Mouse (Mus musculus): Measurements from ENCODE around the gene Msh5. TPM values are rescaled to one million over a fixed set of nuclear protein-coding genes. Genes with fewer than 3 reads are reported as not detected.
"Not testable (repeated sequence)": the region's sequence is repeated elsewhere in the genome, so short reads cannot be mapped to it uniquely, and the experiment has no call there.

Msh5 gene
- polyA plus RNA-seq, 1 experiment, result 0.90 TPM

GRCm38 (mm10) chr17:35015296-35015695 is 31.2 kb downstream of the Msh5 start:
- H3K4me1 ChIP-seq (ENCODE audit: control insufficient read depth), result peaks cover 24% of the 10 kb centered on the region
- no peak overlapping the region for H3K4me3 ChIP-seq (replicated peaks)
- no peak for TF ChIP-seq TAL1 (IDR thresholded peaks at IDR 0.05; ENCODE audit: low read length)
- no peak for TF ChIP-seq GATA1 (IDR thresholded peaks at IDR 0.05; ENCODE audit: low read length)
- no peaks in the 10 kb centered on the region for H3K9me3 ChIP-seq (ENCODE audit: control insufficient read depth, low read length)
- H3K36me3 ChIP-seq (ENCODE audit: control insufficient read depth), result peaks cover 69% of the 10 kb centered on the region
- H3K27me3 ChIP-seq (ENCODE audit: control insufficient read depth), result no peaks in the 10 kb centered on the region

DNA sequence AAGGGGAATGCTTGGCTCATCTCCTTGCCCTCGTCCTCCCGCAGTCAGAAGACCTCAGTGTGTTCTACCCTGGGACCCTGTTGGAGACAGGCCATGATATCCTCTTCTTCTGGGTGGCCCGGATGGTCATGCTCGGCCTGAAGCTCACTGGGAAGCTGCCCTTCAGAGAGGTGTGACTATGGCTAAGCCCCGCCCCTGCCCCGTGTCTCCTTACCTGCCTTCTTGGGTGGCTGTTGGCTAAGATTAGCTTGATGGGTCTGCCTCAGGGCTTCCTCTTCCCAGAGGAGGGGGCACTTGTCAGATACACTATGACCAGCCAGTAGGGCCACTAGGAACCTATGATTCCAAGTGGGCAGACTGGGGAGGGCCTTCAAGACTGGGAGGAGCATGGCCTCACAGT is 33.3 kb downstream of the Msh5 start:
- no peaks in the 10 kb centered on the region for H3K9me3 ChIP-seq (ENCODE audit: control insufficient read depth, low read length)
- H3K36me3 ChIP-seq (ENCODE audit: control insufficient read depth), result peaks cover 88% of the 10 kb centered on the region
- H3K4me1 ChIP-seq (ENCODE audit: control insufficient read depth), result peaks cover 21% of the 10 kb centered on the region
- no peaks in the 10 kb centered on the region for H3K27me3 ChIP-seq (ENCODE audit: control insufficient read depth)
- TF ChIP-seq TAL1 (IDR thresholded peaks at IDR 0.05; ENCODE audit: low read length) (no peak), GATA1 (IDR thresholded peaks at IDR 0.05; ENCODE audit: low read length) (no peak)
- no peak overlapping the region for H3K4me3 ChIP-seq (replicated peaks)

GRCm38 (mm10) chr17:35012430-35012829 is 34.1 kb downstream of the Msh5 start:
- H3K36me3 ChIP-seq (ENCODE audit: control insufficient read depth), result peaks cover 96% of the 10 kb centered on the region
- H3K4me1 ChIP-seq (ENCODE audit: control insufficient read depth), result peaks cover 17% of the 10 kb centered on the region
- no peak overlapping the region for H3K4me3 ChIP-seq (replicated peaks)
- no peak for TF ChIP-seq GATA1 (IDR thresholded peaks at IDR 0.05; ENCODE audit: low read length)
- no peak for TF ChIP-seq TAL1 (IDR thresholded peaks at IDR 0.05; ENCODE audit: low read length)
- no peaks in the 10 kb centered on the region for H3K9me3 ChIP-seq (ENCODE audit: control insufficient read depth, low read length)
- no peaks in the 10 kb centered on the region for H3K27me3 ChIP-seq (ENCODE audit: control insufficient read depth)

- no peaks in the 10 kb centered on the region for H3K27me3 ChIP-seq (ENCODE audit: control insufficient read depth)
- no peaks in the 10 kb centered on the region for H3K9me3 ChIP-seq (ENCODE audit: control insufficient read depth, low read length)
- H3K36me3 ChIP-seq (ENCODE audit: control insufficient read depth), result peaks cover 97% of the 10 kb centered on the region
- no peak overlapping the region for H3K4me3 ChIP-seq (replicated peaks)
- TF ChIP-seq GATA1 (IDR thresholded peaks at IDR 0.05; ENCODE audit: low read length), result no peak
- no peak for TF ChIP-seq TAL1 (IDR thresholded peaks at IDR 0.05; ENCODE audit: low read length)
- peaks cover 9% of the 10 kb centered on the region for H3K4me1 ChIP-seq (ENCODE audit: control insufficient read depth)
These were observed 35.1 kb downstream of the Msh5 start for GRCm38 (mm10) chr17:35011440-35011839.

DNA sequence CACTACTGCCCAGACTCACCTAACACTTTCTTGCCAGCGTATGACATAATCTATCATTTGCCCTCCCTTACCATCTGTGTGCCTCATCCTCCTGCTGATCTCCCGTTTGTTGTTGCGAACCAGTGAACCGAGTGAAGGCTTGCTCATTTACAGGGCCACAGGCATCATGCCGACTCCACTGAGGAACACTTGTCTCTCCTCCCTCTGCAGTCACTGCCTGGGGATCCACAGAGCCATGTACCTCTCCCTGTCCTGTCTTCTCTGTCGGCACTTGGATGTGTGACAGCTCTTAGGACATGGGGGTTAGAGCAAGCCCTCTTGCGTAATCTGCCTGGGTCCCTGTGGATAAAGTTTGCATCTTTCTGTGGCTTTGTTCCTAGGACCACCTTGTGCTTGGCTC is 37.0 kb downstream of the Msh5 start:
- TF ChIP-seq GATA1 (IDR thresholded peaks at IDR 0.05; ENCODE audit: low read length) (no peak), TAL1 (IDR thresholded peaks at IDR 0.05; ENCODE audit: low read length) (no peak)
- Histone ChIP-seq H3K36me3 (ENCODE audit: control insufficient read depth) (peaks cover 95% of the 10 kb centered on the region), H3K4me3 (replicated peaks) (no peak overlapping the region), H3K4me1 (ENCODE audit: control insufficient read depth) (peaks cover 7% of the 10 kb centered on the region), H3K27me3 (ENCODE audit: control insufficient read depth) (no peaks in the 10 kb centered on the region), H3K9me3 (ENCODE audit: control insufficient read depth, low read length) (no peaks in the 10 kb centered on the region)

GRCm38 (mm10) chr17:35007387-35007991 is 39.1 kb downstream of the Msh5 start:
- H3K36me3 ChIP-seq (ENCODE audit: control insufficient read depth), result peaks cover 87% of the 10 kb centered on the region

DNA sequence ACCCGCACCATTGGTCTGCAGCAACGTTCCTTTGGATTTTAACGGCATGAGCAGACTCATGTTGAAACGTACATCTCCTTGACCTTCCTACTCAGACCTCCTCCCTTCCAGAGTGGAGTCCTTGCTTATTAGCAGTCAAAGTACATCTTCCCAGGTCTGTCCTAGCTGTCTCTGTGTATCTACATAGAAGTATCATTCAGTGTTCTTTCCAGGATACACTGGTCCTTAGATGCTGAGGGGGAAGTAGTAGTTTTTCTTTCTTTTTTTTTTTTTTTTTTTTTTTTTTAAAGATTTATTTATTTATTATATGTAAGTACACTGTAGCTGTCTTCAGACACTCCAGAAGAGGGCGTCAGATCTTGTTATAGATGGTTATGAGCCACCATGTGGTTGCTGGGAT is 40.6 kb downstream of the Msh5 start:
- not testable (repeated sequence) for H3K9me3 ChIP-seq (ENCODE audit: control insufficient read depth, low read length); H3K4me3 ChIP-seq (replicated peaks); H3K27me3 ChIP-seq (ENCODE audit: control insufficient read depth)
- Histone ChIP-seq H3K36me3 (ENCODE audit: control insufficient read depth) (peaks cover 71% of the 10 kb centered on the region), H3K4me1 (ENCODE audit: control insufficient read depth) (peaks cover 41% of the 10 kb centered on the region)

More at GRCm38 (mm10) chr17:35007387-35007991, 39.1 kb downstream of the Msh5 start:
- no peaks in the 10 kb centered on the region for H3K9me3 ChIP-seq (ENCODE audit: control insufficient read depth, low read length)
- no peaks in the 10 kb centered on the region for H3K27me3 ChIP-seq (ENCODE audit: control insufficient read depth)
- no peak overlapping the region for H3K4me3 ChIP-seq (replicated peaks)
- no peak for TF ChIP-seq GATA1 (IDR thresholded peaks at IDR 0.05; ENCODE audit: low read length)
- no peak for TF ChIP-seq TAL1 (IDR thresholded peaks at IDR 0.05; ENCODE audit: low read length)
- H3K4me1 ChIP-seq (ENCODE audit: control insufficient read depth), result peaks cover 26% of the 10 kb centered on the region

GRCm38 (mm10) chr17:35005158-35005557 is 41.4 kb downstream of the Msh5 start:
- H3K27me3 ChIP-seq (ENCODE audit: control insufficient read depth), result no peaks in the 10 kb centered on the region

DNA sequence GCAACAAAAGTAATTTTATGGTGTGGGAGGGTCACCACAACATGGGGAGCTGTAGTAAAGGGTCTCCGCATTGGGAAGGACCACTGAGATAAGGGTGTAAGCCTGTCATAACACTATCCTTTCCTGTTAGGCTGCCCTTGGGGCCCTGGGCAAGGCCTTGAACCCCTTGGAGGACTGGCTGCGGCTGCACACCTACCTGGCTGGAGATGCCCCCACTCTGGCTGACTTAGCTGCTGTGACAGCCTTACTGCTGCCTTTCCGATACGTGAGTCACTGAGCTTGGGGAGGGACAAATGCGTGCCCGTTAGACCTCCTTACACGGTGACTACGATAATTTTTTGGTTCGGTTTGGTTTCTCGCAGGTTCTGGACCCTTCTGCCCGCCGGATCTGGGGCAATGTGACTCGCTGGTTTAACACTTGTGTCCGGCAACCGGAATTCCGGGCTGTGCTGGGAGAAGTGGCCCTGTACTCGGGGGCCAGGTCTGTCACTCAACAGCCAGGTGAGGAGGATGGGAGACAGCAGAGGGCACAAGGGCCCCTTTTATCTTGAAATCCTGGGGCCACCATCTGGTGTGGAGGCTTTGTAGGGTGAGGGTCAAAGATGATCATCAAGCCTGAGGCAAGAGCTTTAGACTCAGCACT is 42.3 kb downstream of the Msh5 start:
- H3K36me3 ChIP-seq (ENCODE audit: control insufficient read depth), result peaks cover 60% of the 10 kb centered on the region
- no peak for TF ChIP-seq GATA1 (IDR thresholded peaks at IDR 0.05; ENCODE audit: low read length)
- no peak for TF ChIP-seq TAL1 (IDR thresholded peaks at IDR 0.05; ENCODE audit: low read length)
- H3K9me3 ChIP-seq (ENCODE audit: control insufficient read depth, low read length), result no peaks in the 10 kb centered on the region
- H3K4me1 ChIP-seq (ENCODE audit: control insufficient read depth), result peaks cover 49% of the 10 kb centered on the region
- H3K4me3 ChIP-seq (replicated peaks), result no peak overlapping the region
- no peaks in the 10 kb centered on the region for H3K27me3 ChIP-seq (ENCODE audit: control insufficient read depth)

More at GRCm38 (mm10) chr17:35005158-35005557, 41.4 kb downstream of the Msh5 start:
- H3K36me3 ChIP-seq (ENCODE audit: control insufficient read depth), result peaks cover 64% of the 10 kb centered on the region
- peaks cover 41% of the 10 kb centered on the region for H3K4me1 ChIP-seq (ENCODE audit: control insufficient read depth)
- H3K4me3 ChIP-seq (replicated peaks), result no peak overlapping the region
- H3K9me3 ChIP-seq (ENCODE audit: control insufficient read depth, low read length), result no peaks in the 10 kb centered on the region
- TF ChIP-seq TAL1 (IDR thresholded peaks at IDR 0.05; ENCODE audit: low read length) (no peak), GATA1 (IDR thresholded peaks at IDR 0.05; ENCODE audit: low read length) (no peak)

Data from erythroblast, embryonic 14.5 days (primary cell).